Mouse (Mus musculus): ENCODE data around the gene AU040320. TPM values are rescaled to one million over a fixed set of nuclear protein-coding genes. Genes with fewer than 3 reads are reported as not detected.

Gene AU040320
- polyA plus RNA-seq, 1 experiment from 2014 or later, result 20.2 TPM

DNA sequence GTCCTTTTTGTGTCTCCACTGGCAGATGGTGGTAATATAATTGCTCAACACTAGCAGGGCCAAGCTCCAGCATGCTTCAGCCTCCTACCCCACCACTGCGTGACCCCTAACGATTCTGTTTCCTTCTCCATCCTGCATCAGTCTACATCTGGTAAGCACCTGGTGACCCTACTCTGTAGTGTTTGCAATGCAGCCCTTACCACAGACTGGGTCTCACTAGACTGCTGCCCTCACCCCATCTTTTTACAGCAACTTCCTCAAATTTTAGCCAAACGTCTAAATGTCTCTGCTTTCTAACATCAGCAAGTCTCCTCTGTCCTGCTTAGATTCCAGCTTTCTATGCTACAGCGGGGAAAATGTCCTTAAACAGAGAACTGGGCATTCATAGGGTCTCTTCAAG lies 17.5 kb downstream of the AU040320 start:
- ATAC-seq (ENCODE audit: low FRiP score, low TSS enrichment) (no peak), DNase-seq (ENCODE audit: low spot score) (no peak)
- 77% methylated on average over 4 of the region's 4 CpGs for whole genome bisulfite sequencing
- Histone ChIP-seq H3K27me3 (ENCODE audit: control insufficient read depth, insufficient read depth, low read length) (no peaks in the 10 kb centered on the region), H3K9me3 (ENCODE audit: control insufficient read depth, low read length) (no peaks in the 10 kb centered on the region), H3K36me3 (ENCODE audit: control insufficient read depth, insufficient read depth, low read length) (no peaks in the 10 kb centered on the region; the same call in 1 of the 2 replicates), H3K9ac (ENCODE audit: low read length) (no peak overlapping the region), H3K4me3 (ENCODE audit: low read depth, low read length) (no peak overlapping the region), H3K27ac (replicated peaks) (no peak overlapping the region), H3K4me2 (replicated peaks; ENCODE audit: low read depth) (no peak overlapping the region), H3K4me1 (replicated peaks; ENCODE audit: control insufficient read depth, insufficient read depth) (no peaks in the 10 kb centered on the region)
- TF ChIP-seq EP300 (optimal IDR thresholded peaks at IDR 0.05), result no peak
- TF ChIP-seq CTCF (IDR thresholded peaks at IDR 0.05; ENCODE audit: low read depth), result no peak

DNA sequence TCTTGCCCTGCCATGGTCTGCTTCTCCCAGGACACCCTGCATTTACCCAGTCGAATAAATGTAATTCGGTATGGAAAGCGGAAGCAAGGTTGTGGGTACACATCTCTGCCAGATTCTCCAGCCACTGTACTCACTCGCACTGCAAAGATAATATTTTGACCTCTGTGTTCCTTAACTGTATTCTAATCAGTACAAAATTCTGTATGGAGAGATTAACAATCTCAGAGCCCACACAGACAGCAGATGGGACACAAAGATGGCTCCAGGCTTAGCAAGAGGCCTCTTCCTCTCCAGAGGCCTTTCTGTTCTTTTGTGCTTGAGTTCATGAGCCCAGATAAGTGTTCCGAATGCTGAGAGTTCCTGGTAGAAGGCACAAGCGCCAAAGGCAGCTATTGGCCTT lies 20.5 kb downstream of the AU040320 start:
- Histone ChIP-seq H3K9ac (ENCODE audit: low read length) (no peak overlapping the region), H3K27ac (replicated peaks) (no peak overlapping the region), H3K4me1 (replicated peaks; ENCODE audit: control insufficient read depth, insufficient read depth) (no peaks in the 10 kb centered on the region), H3K9me3 (ENCODE audit: control insufficient read depth, low read length) (no peaks in the 10 kb centered on the region), H3K36me3 (ENCODE audit: control insufficient read depth, insufficient read depth, low read length) (no peaks in the 10 kb centered on the region; the same call in 1 of the 2 replicates), H3K4me3 (ENCODE audit: low read depth, low read length) (no peak overlapping the region), H3K27me3 (ENCODE audit: control insufficient read depth, insufficient read depth, low read length) (no peaks in the 10 kb centered on the region), H3K4me2 (replicated peaks; ENCODE audit: low read depth) (no peak overlapping the region)
- no peak for ATAC-seq (ENCODE audit: low FRiP score, low TSS enrichment)
- no peak for TF ChIP-seq EP300 (optimal IDR thresholded peaks at IDR 0.05)
- no peak for TF ChIP-seq CTCF (IDR thresholded peaks at IDR 0.05; ENCODE audit: low read depth)
- 91% methylated on average over 6 of the region's 6 CpGs for WGBS
- DNase-seq (ENCODE audit: low spot score), result no peak

DNA sequence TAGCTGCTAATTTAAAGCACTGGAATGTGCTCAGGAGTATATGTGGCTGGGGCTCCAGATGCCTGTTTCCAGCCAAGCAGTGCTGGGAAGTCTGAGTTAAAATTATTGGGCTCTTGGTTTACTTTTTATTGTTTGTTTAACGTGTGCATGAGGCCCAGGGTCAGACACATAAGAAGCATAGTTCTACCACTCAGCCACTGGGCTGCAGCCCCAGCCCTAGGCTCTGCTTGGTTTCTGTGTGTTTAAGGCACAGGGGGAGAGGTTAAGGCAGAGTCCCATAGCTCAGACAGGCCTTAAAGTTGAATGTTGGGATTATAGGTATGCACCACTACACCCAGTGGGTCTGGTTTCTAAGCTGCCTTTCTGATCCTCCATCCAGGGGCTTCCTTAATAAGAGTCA lies 21.8 kb downstream of the AU040320 start:
- no peak overlapping the region for H3K27ac ChIP-seq (replicated peaks)
- no peaks in the 10 kb centered on the region for H3K4me1 ChIP-seq (replicated peaks; ENCODE audit: control insufficient read depth, insufficient read depth)
- TF ChIP-seq EP300 (optimal IDR thresholded peaks at IDR 0.05) (no peak), CTCF (IDR thresholded peaks at IDR 0.05; ENCODE audit: low read depth) (no peak)
- ATAC-seq (ENCODE audit: low FRiP score, low TSS enrichment) (peak; percentile 79), DNase-seq (ENCODE audit: low spot score) (no peak)
- no peak overlapping the region for H3K4me2 ChIP-seq (replicated peaks; ENCODE audit: low read depth)
- 25% methylated on average over 1 of the region's 1 CpGs for WGBS
- H3K36me3 ChIP-seq (ENCODE audit: control insufficient read depth, insufficient read depth, low read length), result no peaks in the 10 kb centered on the region; the same call in 1 of the 2 replicates
- no peaks in the 10 kb centered on the region for H3K27me3 ChIP-seq (ENCODE audit: control insufficient read depth, insufficient read depth, low read length)
- no peak overlapping the region for H3K9ac ChIP-seq (ENCODE audit: low read length)
- no peak overlapping the region for H3K4me3 ChIP-seq (ENCODE audit: low read depth, low read length)
- H3K9me3 ChIP-seq (ENCODE audit: control insufficient read depth, low read length), result no peaks in the 10 kb centered on the region

DNA sequence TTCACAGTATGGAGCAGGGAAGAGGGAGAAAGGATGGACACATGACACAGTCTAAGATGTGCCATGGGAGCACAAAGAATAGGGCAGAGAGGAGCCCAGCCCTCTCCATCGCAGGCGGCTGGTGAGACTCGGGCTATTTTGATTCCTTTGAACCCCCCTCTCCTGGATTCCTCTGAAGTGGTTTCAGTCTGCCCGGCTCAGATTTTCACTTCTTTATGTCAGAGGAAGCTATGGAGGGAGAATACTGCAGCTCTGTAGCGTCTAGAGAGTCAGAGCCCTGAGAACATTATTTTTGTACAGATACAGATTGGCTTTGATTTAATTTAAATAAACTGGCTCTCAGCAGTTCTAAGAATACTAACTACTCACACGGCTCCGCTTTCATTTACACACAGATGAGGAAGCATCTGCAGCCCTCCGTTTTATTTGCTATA lies 25.8 kb downstream of the AU040320 start:
- Histone ChIP-seq H3K4me1 (replicated peaks; ENCODE audit: control insufficient read depth, insufficient read depth) (no peaks in the 10 kb centered on the region), H3K4me3 (ENCODE audit: low read depth, low read length) (no peak overlapping the region), H3K27me3 (ENCODE audit: control insufficient read depth, insufficient read depth, low read length) (no peaks in the 10 kb centered on the region), H3K9me3 (ENCODE audit: control insufficient read depth, low read length) (no peaks in the 10 kb centered on the region), H3K4me2 (replicated peaks; ENCODE audit: low read depth) (no peak overlapping the region), H3K36me3 (ENCODE audit: control insufficient read depth, insufficient read depth, low read length) (no peaks in the 10 kb centered on the region), H3K27ac (replicated peaks) (no peak overlapping the region), H3K9ac (ENCODE audit: low read length) (0 out of 2 replicates have a peak overlapping the region, but pooled peaks have one; percentile 2)
- ATAC-seq (ENCODE audit: low FRiP score, low TSS enrichment), result no peak
- TF ChIP-seq EP300 (optimal IDR thresholded peaks at IDR 0.05) (no peak), CTCF (IDR thresholded peaks at IDR 0.05; ENCODE audit: low read depth) (no peak)
- WGBS, result 52% methylated on average over 8 of the region's 8 CpGs
- DNase-seq (ENCODE audit: low spot score), result no peak

DNA sequence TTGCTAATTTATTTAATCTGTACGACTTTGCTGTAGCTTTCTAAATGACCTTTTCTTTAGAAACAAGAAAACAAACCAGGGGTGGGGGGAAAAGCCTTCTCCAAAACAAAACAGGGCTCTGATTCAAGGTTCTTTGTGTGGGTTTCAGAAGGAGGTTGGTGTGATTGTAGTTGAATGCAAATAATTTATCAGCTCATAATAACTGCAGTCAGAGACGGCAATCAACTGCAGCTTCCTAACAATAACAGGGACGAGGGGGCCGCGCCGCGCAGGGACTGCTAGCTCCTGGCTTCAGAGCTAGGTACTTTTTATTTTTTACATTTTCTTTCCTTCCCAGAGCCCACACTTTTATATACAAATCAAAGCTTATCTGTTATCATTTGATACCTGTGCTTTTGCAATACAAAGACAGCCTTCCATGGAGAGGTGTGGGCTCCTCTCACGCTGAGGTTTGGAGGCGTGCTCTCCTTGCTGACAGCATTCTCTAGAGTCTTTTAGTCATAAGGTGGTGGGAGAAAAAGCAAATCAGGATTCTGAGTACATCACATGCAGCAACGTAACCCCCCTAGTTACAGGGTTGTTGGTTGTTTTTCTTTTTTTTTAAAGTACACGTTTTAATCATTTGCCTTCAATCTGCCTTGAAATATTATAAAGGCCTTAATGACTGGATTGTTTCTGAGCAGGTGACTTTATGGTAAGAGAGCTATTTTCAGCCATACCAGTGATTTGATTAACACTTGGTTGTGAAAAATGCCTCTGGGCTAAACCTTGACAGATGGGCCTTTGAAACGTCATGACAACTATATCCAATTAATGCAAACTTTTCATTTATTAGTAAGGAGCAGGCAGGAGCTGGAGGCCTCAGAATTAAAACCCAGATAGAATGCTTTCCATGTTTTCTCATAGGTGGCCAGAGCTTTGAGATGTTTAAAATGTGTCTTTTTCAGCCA lies 26.8 kb downstream of the AU040320 start:
- TF ChIP-seq CTCF (IDR thresholded peaks at IDR 0.05; ENCODE audit: low read depth), result no peak
- TF ChIP-seq EP300 (optimal IDR thresholded peaks at IDR 0.05), result no peak
- ATAC-seq (ENCODE audit: low FRiP score, low TSS enrichment) (no peak), DNase-seq (ENCODE audit: low spot score) (no peak)
- Histone ChIP-seq H3K4me3 (ENCODE audit: low read depth, low read length) (no peak overlapping the region), H3K4me2 (replicated peaks; ENCODE audit: low read depth) (no peak overlapping the region), H3K4me1 (replicated peaks; ENCODE audit: control insufficient read depth, insufficient read depth) (no peaks in the 10 kb centered on the region), H3K27me3 (ENCODE audit: control insufficient read depth, insufficient read depth, low read length) (no peaks in the 10 kb centered on the region), H3K27ac (replicated peaks) (no peak overlapping the region), H3K36me3 (ENCODE audit: control insufficient read depth, insufficient read depth, low read length) (no peaks in the 10 kb centered on the region), H3K9me3 (ENCODE audit: control insufficient read depth, low read length) (no peaks in the 10 kb centered on the region), H3K9ac (ENCODE audit: low read length) (no peak overlapping the region)
- WGBS, result 61% methylated on average over 12 of the region's 12 CpGs

DNA sequence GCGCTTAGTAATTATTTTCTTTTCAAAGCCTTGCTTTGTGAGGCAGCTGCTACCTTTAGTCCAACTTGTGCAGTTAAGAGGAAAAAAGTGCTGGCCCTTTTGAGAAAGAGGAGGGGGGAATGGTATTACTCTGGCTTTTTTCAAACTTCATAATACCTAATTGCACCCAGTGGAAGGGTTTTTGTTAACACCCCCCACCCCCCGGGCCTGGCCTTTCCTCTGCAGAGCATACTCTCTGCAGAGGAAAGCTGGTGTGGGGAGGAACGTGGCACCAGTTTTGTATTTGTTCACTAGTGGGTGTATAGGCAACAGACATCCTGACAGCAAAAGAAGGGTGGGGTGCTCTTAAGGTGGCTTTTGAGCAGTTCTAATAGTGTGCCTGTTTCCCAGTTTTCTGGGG lies 28.5 kb downstream of the AU040320 start:
- DNase-seq (ENCODE audit: low spot score), result no peak
- ATAC-seq (ENCODE audit: low FRiP score, low TSS enrichment), result no peak
- H3K4me2 ChIP-seq (replicated peaks; ENCODE audit: low read depth), result no peak overlapping the region
- 55% methylated on average over 3 of the region's 3 CpGs for WGBS
- no peaks in the 10 kb centered on the region for H3K9me3 ChIP-seq (ENCODE audit: control insufficient read depth, low read length)
- no peaks in the 10 kb centered on the region for H3K36me3 ChIP-seq (ENCODE audit: control insufficient read depth, insufficient read depth, low read length)
- H3K27me3 ChIP-seq (ENCODE audit: control insufficient read depth, insufficient read depth, low read length), result no peaks in the 10 kb centered on the region
- no peaks in the 10 kb centered on the region for H3K4me1 ChIP-seq (replicated peaks; ENCODE audit: control insufficient read depth, insufficient read depth)
- H3K4me3 ChIP-seq (ENCODE audit: low read depth, low read length), result no peak overlapping the region
- H3K27ac ChIP-seq (replicated peaks), result no peak overlapping the region
- no peak for TF ChIP-seq EP300 (optimal IDR thresholded peaks at IDR 0.05)
- H3K9ac ChIP-seq (ENCODE audit: low read length), result no peak overlapping the region

Measured in stomach, postnatal 0 days (tissue).